Mouse (Mus musculus): ENCODE measurements around the gene Orc1.

Orc1 gene

GRCm38 (mm10) chr4:108635101-108635500 is 55.9 kb downstream of the Orc1 start:
- no peak for DNase-seq (ENCODE audit: low spot score in 2 of 2)

DNA sequence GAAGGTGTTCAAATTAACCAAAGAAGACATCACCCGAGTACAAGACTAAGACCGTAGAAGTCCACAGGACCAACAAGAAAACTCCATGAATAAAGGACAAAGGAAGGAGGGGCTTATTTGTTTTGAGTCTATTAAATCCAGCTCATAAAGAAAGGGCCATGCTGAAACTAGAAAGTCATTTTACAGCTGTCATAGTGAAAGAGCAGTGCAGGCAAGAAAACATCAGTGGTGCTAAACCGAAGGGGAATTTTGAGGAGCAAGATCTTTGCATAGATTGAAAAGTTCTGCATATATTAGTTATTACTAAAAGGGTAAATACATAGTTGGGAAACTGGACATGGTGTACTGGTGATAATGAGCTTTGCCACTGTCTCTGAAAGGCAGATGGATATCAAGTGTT is 58.5 kb downstream of the Orc1 start:
- no peak for DNase-seq (ENCODE audit: low spot score in 2 of 2)

DNA sequence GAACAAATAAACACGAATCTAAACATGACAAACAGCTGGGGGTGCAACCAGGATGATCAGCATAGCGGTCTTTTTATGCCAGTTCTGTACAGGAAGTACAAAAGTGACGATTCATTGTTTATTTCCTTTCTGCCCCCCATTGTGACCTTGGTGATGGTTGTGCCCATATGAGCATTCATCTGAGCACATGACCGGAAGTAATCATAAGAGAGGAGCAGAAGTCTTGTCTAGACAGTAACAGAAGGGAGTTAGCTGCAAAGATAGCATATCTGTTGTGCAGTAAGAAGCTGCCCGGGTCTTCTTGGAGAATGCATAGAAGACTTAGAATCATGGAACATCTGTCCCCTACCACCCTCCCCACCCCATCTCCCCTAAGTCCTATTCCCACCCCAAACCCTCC is 59.5 kb downstream of the Orc1 start:
- no peak for DNase-seq (ENCODE audit: low spot score in 2 of 2)

GRCm38 (mm10) chr4:108664407-108664806 is 85.2 kb downstream of the Orc1 start:
- DNase-seq (ENCODE audit: low spot score in 2 of 2), result no peak
